Mouse (Mus musculus) gastrocnemius, adult 8-10 months (tissue): ENCODE results near the gene Wdpcp. TPM values are rescaled to one million over a fixed set of nuclear protein-coding genes. Genes with fewer than 3 reads are reported as not detected.

Source experiments
- DNase-seq, 2 experiments: peaks; one replicate each; pipeline ENCODE4 v3.0.0; 2022; ENCODE audit warnings: low spot score in 2 of 2
- microRNA-seq: library from miRNA; unstranded; fragments of <30 nt; microRNA quantifications from one replicate; pipeline ENCODE4 v1.2.0, GENCODE M21; 2022
- total RNA-seq, 4 experiments: library from RNA; stranded (reverse); gene quantifications; 2 replicates each; pipeline ENCODE4 v1.2.4; 2022

Wdpcp gene
- total RNA-seq, 4 experiments from 2014 or later, result 2.0 to 2.6 (median 2.2) TPM

- DNase-seq, result no peak
These were observed 163.2 kb downstream of the Wdpcp start for GRCm38 (mm10) chr11:21735272-21735671.

- DNase-seq, result no peak
These were observed 177.5 kb downstream of the Wdpcp start for GRCm38 (mm10) chr11:21749487-21749886.

GRCm38 (mm10) chr11:21763201-21763600 lies 191.2 kb downstream of the Wdpcp start:
- DNase-seq, result no peak

GRCm38 (mm10) chr11:21788831-21789230 lies 216.8 kb downstream of the Wdpcp start:
- DNase-seq, result no peak

GRCm38 (mm10) chr11:21824941-21825340 lies 252.9 kb downstream of the Wdpcp start:
- DNase-seq, result no peak

GRCm38 (mm10) chr11:21826521-21826920 lies 254.5 kb downstream of the Wdpcp start:
- no peak for DNase-seq

GRCm38 (mm10) chr11:21847040-21847439 lies 275.0 kb downstream of the Wdpcp start:
- DNase-seq, result no peak

- DNase-seq, result no peak
These were observed 292.0 kb downstream of the Wdpcp start for GRCm38 (mm10) chr11:21864000-21864399.

- DNase-seq, result no peak
These were observed 292.5 kb downstream of the Wdpcp start for GRCm38 (mm10) chr11:21864516-21864915.

- DNase-seq, result no peak
These were observed 296.6 kb downstream of the Wdpcp start for GRCm38 (mm10) chr11:21868675-21869074.

- no peak for DNase-seq
These were observed 298.8 kb downstream of the Wdpcp start for GRCm38 (mm10) chr11:21870863-21871262.

GRCm38 (mm10) chr11:21871728-21872127 lies 299.7 kb downstream of the Wdpcp start:
- DNase-seq, result no peak

- DNase-seq, result no peak
These were observed 303.0 kb downstream of the Wdpcp start for GRCm38 (mm10) chr11:21875077-21875476.

GRCm38 (mm10) chr11:21894696-21895095 lies 322.7 kb downstream of the Wdpcp start:
- no peak for DNase-seq

- DNase-seq, result no peak
These were observed 350.5 kb downstream of the Wdpcp start for GRCm38 (mm10) chr11:21922531-21922930.

Small RNAs within 50 kb of the gene (microRNA-seq; reads per million reads assigned to microRNA genes)
- gene Gm22990, result not detected

Other genes starting within 250 kb of the Wdpcp start
- 100 to 1,000 TPM; 464 to 563 (median 508) TPM for gene Ugp2, start 201.0 kb upstream of the Wdpcp start, total RNA-seq
- gene Mdh1, start 132 bp downstream of the Wdpcp start, total RNA-seq, result 100 to 1,000 TPM; 543 to 687 (median 612) TPM